Mouse (Mus musculus): ENCODE data around the gene Gck. TPM values are rescaled to one million over a fixed set of nuclear protein-coding genes. Genes with fewer than 3 reads are reported as not detected.
A peak's percentile ranks its signal among the peaks of the same experiment; 100 is the strongest.

Gene Gck
- polyA plus RNA-seq, 1 experiment = not detected

GRCm38 (mm10) chr11:5855481-5855880, 94.4 kb downstream of the Gck start:
- peaks cover 9% of the 10 kb centered on the region; the same call in 1 of the 2 replicates for H3K4me1 ChIP-seq (ENCODE audit: control insufficient read depth, insufficient read depth, low read length)
- H3K27ac ChIP-seq (ENCODE audit: insufficient read depth, low read depth, low read length) = 0 out of 2 replicates have a peak overlapping the region, but pooled peaks have one; percentile 16
- no peak for TF ChIP-seq POLR2A (IDR thresholded peaks at IDR 0.05; ENCODE audit: insufficient read depth, low read depth, low read length)
- TF ChIP-seq CTCF (IDR thresholded peaks at IDR 0.05; ENCODE audit: insufficient read depth, low read depth, low read length) = no peak
- no peak overlapping the region for H3K4me3 ChIP-seq (ENCODE audit: insufficient read depth, low read depth, low read length)

GRCm38 (mm10) chr11:5852314-5852713, 97.6 kb downstream of the Gck start:
- 37% methylated on average over 1 of the region's 1 CpGs for WGBS
- no peak overlapping the region for H3K27ac ChIP-seq (ENCODE audit: insufficient read depth, low read depth, low read length)
- TF ChIP-seq POLR2A (IDR thresholded peaks at IDR 0.05; ENCODE audit: insufficient read depth, low read depth, low read length) (no peak), CTCF (IDR thresholded peaks at IDR 0.05; ENCODE audit: insufficient read depth, low read depth, low read length) (no peak)
- H3K4me1 ChIP-seq (ENCODE audit: control insufficient read depth, insufficient read depth, low read length) = peaks cover 21% of the 10 kb centered on the region
- H3K4me3 ChIP-seq (ENCODE audit: insufficient read depth, low read depth, low read length) = no peak overlapping the region

- TF ChIP-seq CTCF (IDR thresholded peaks at IDR 0.05; ENCODE audit: insufficient read depth, low read depth, low read length) (no peak), POLR2A (IDR thresholded peaks at IDR 0.05; ENCODE audit: insufficient read depth, low read depth, low read length) (no peak)
- Histone ChIP-seq H3K4me1 (ENCODE audit: control insufficient read depth, insufficient read depth, low read length) (peaks cover 25% of the 10 kb centered on the region), H3K4me3 (ENCODE audit: insufficient read depth, low read depth, low read length) (no peak overlapping the region), H3K27ac (ENCODE audit: insufficient read depth, low read depth, low read length) (no peak overlapping the region)
- 43% methylated on average over 4 of the region's 4 CpGs for WGBS
Observed at GRCm38 (mm10) chr11:5851021-5851736, 98.7 kb downstream of the Gck start.

Other genes with a start within 250 kb of the Gck start
- gene Mrps24, start 234.4 kb downstream of the Gck start, polyA plus RNA-seq (2012; ENCODE audit: insufficient read depth, insufficient read length, low replicate concordance, missing spikeins) = not detected in 2 replicates
- not detected in 2 replicates for gene Urgcp, start 187.7 kb downstream of the Gck start, polyA plus RNA-seq (2012; ENCODE audit: insufficient read depth, insufficient read length, low replicate concordance, missing spikeins)
- not detected in 2 replicates for gene Dbnl, start 161.6 kb downstream of the Gck start, polyA plus RNA-seq (2012; ENCODE audit: insufficient read depth, insufficient read length, low replicate concordance, missing spikeins)
- not detected in 2 replicates for gene Pgam2, start 146.3 kb downstream of the Gck start, polyA plus RNA-seq (2012; ENCODE audit: insufficient read depth, insufficient read length, low replicate concordance, missing spikeins)
- gene Polm, start 112.1 kb downstream of the Gck start, polyA plus RNA-seq (2012; ENCODE audit: insufficient read depth, insufficient read length, low replicate concordance, missing spikeins) = not detected in 2 replicates
- gene Aebp1, start 88.1 kb downstream of the Gck start, polyA plus RNA-seq (2012; ENCODE audit: insufficient read depth, insufficient read length, low replicate concordance, missing spikeins) = not detected in 2 replicates
- not detected in 2 replicates for gene Pold2, start 71.8 kb downstream of the Gck start, polyA plus RNA-seq (2012; ENCODE audit: insufficient read depth, insufficient read length, low replicate concordance, missing spikeins)
- not detected in 2 replicates for gene Myl7, start 51.3 kb downstream of the Gck start, polyA plus RNA-seq (2012; ENCODE audit: insufficient read depth, insufficient read length, low replicate concordance, missing spikeins)
- gene Ykt6, start 5.6 kb upstream of the Gck start, polyA plus RNA-seq (2012; ENCODE audit: insufficient read depth, insufficient read length, low replicate concordance, missing spikeins) = not detected in 2 replicates
- gene Camk2b, start 116.3 kb upstream of the Gck start, polyA plus RNA-seq (2012; ENCODE audit: insufficient read depth, insufficient read length, low replicate concordance, missing spikeins) = 150 and 183 TPM in 2 replicates
- not detected in 2 replicates for gene A730071L15Rik, start 249.9 kb upstream of the Gck start, polyA plus RNA-seq (2012; ENCODE audit: insufficient read depth, insufficient read length, low replicate concordance, missing spikeins)